Mouse (Mus musculus) thymus, adult 18-20 months (tissue): Measurements from ENCODE around the gene Kcnq2.

Experiments
- DNase-seq, 2 experiments: peaks; one replicate each; pipeline ENCODE4 v3.0.0; 2022; ENCODE audit warnings: mixed read lengths in 2 of 2

Kcnq2 gene

GRCm38 (mm10) chr2:181147546-181148317, 12.6 kb upstream of the Kcnq2 start:
- DNase-seq = peak in 1 of 2 experiments; percentile 11

- DNase-seq = no peak
Observed at GRCm38 (mm10) chr2:181146976-181147545, 12.0 kb upstream of the Kcnq2 start.

- DNase-seq = no peak
Observed at GRCm38 (mm10) chr2:181144675-181145074, 9.6 kb upstream of the Kcnq2 start.

- DNase-seq = no peak
Observed at GRCm38 (mm10) chr2:181143509-181144276, 8.6 kb upstream of the Kcnq2 start.

- DNase-seq = no peak
Observed at GRCm38 (mm10) chr2:181142703-181143135, 7.6 kb upstream of the Kcnq2 start.

- no peak for DNase-seq
Observed at GRCm38 (mm10) chr2:181139641-181140193, 4.6 kb upstream of the Kcnq2 start.

GRCm38 (mm10) chr2:181136934-181137333, 1.8 kb upstream of the Kcnq2 start:
- DNase-seq = no peak

GRCm38 (mm10) chr2:181135446-181135818, 332 bp upstream of the Kcnq2 start:
- no peak for DNase-seq

- no peak for DNase-seq
Observed at GRCm38 (mm10) chr2:181133837-181134590, 1.1 kb downstream of the Kcnq2 start.

GRCm38 (mm10) chr2:181130245-181130644, 4.9 kb downstream of the Kcnq2 start:
- no peak for DNase-seq

GRCm38 (mm10) chr2:181128963-181129362, 6.1 kb downstream of the Kcnq2 start:
- DNase-seq = no peak

GRCm38 (mm10) chr2:181127786-181128185, 7.3 kb downstream of the Kcnq2 start:
- DNase-seq = no peak

- DNase-seq = no peak
Observed at GRCm38 (mm10) chr2:181125726-181126455, 9.2 kb downstream of the Kcnq2 start.

GRCm38 (mm10) chr2:181122642-181123041, 12.5 kb downstream of the Kcnq2 start:
- DNase-seq = no peak

- DNase-seq = no peak
Observed at GRCm38 (mm10) chr2:181120922-181121449, 14.1 kb downstream of the Kcnq2 start.

GRCm38 (mm10) chr2:181119952-181120351, 15.1 kb downstream of the Kcnq2 start:
- no peak for DNase-seq

GRCm38 (mm10) chr2:181116436-181116835, 18.7 kb downstream of the Kcnq2 start:
- DNase-seq = no peak

GRCm38 (mm10) chr2:181115367-181115766, 19.7 kb downstream of the Kcnq2 start:
- DNase-seq = no peak

GRCm38 (mm10) chr2:181113762-181114361, 21.2 kb downstream of the Kcnq2 start:
- no peak for DNase-seq

GRCm38 (mm10) chr2:181111665-181112064, 23.4 kb downstream of the Kcnq2 start:
- DNase-seq = no peak

GRCm38 (mm10) chr2:181104111-181104510, 31.0 kb downstream of the Kcnq2 start:
- no peak for DNase-seq
